Mouse (Mus musculus) cortical plate, adult 2 months (tissue): ENCODE measurements around the gene Grsf1.

Experiments used
- CTCF ChIP-seq: fragments of 200-500 bp; IDR thresholded peaks from 2 replicates; pipeline ENCODE4 v1.5.1; 2011; ENCODE audit warnings: mild to moderate bottlenecking, control low read depth, low read length; ENCODE audit not compliant: insufficient read depth; ENCODE audit errors: extremely low read depth
- POLR2A ChIP-seq: fragments of 200-500 bp; IDR thresholded peaks from 2 replicates; pipeline ENCODE4 v1.6.1; 2011; ENCODE audit warnings: mild to moderate bottlenecking, low read length, control low read depth; ENCODE audit not compliant: insufficient read depth; ENCODE audit errors: extremely low read depth

GRCm38 (mm10) chr5:88697291-88697690, 21.3 kb upstream of the Grsf1 start:
- no peak for TF ChIP-seq CTCF
- no peak for TF ChIP-seq POLR2A
